Mouse (Mus musculus) MEL (cell line): ENCODE results near the gene Mettl16. TPM values are rescaled to one million over a fixed set of nuclear protein-coding genes. Genes with fewer than 3 reads are reported as not detected.
A peak's percentile ranks its signal among the peaks of the same experiment; 100 is the strongest.

ENCODE experiments used
- DNase-seq: peaks from one replicate; pipeline ENCODE4 v3.0.0; 2011; ENCODE audit warnings: low read depth, low spot score
- H3K27ac ChIP-seq: 2 replicates; pipeline ENCODE4 v1.5.1; 2012; ENCODE audit warnings: low read depth, mild to moderate bottlenecking, control low read depth, low read length, moderate library complexity; ENCODE audit not compliant: control insufficient read depth
- H3K27me3 ChIP-seq, 2 experiments: fragments of 150-350 bp in 1 of 2; sonication (generic) in 1 of 2; 2 replicates each; pipeline ENCODE4 v1.6.1; 2012; ENCODE audit warnings: low read length in 2 of 2, mild to moderate bottlenecking in 2 of 2, improper control_type of control experiment in 1 of 2, moderate library complexity in 1 of 2; ENCODE audit not compliant: insufficient read depth in 2 of 2, control insufficient read depth in 1 of 2
- H3K36me3 ChIP-seq, 2 experiments: 2 replicates each; pipeline ENCODE4 v1.6.1; 2012 to 2014; ENCODE audit warnings: low read length in 2 of 2, improper control_type of control experiment in 1 of 2, inconsistent platforms in 1 of 2, mild to moderate bottlenecking in 1 of 2; ENCODE audit not compliant: insufficient read depth in 2 of 2, control insufficient read depth in 1 of 2
- H3K4me1 ChIP-seq, 2 experiments: fragments of 150-350 bp in 1 of 2; sonication (generic) in 1 of 2; 2 replicates each; pipeline ENCODE4 v1.6.1; 2012; ENCODE audit warnings: low read length in 2 of 2, improper control_type of control experiment in 1 of 2, mild to moderate bottlenecking in 1 of 2; ENCODE audit not compliant: insufficient read depth in 2 of 2, control insufficient read depth in 1 of 2
- H3K4me3 ChIP-seq, 2 experiments: fragments of 150-350 bp in 1 of 2; sonication (generic) in 1 of 2; 2 replicates each; pipeline ENCODE4 v1.5.1; 2012; ENCODE audit warnings: low read depth in 2 of 2, low read length in 2 of 2, mild to moderate bottlenecking in 2 of 2, moderate library complexity in 2 of 2, control low read depth in 1 of 2, improper control_type of control experiment in 1 of 2; ENCODE audit not compliant: control insufficient read depth in 1 of 2, insufficient read depth in 1 of 2
- H3K79me2 ChIP-seq: 2 replicates; pipeline ENCODE4 v1.6.1; 2012; ENCODE audit warnings: mild to moderate bottlenecking, low read length, moderate library complexity; ENCODE audit not compliant: control insufficient read depth, poor library complexity, insufficient read depth
- H3K9ac ChIP-seq: 2 replicates; pipeline ENCODE4 v1.6.1; 2012; ENCODE audit warnings: low read depth, mild to moderate bottlenecking, control low read depth, low read length, moderate library complexity; ENCODE audit not compliant: control insufficient read depth, poor library complexity, severe bottlenecking
- H3K9me3 ChIP-seq: fragments of 150-350 bp; sonication (generic); replicated peaks from 2 replicates; pipeline ENCODE4 v1.6.1; 2012; ENCODE audit warnings: mild to moderate bottlenecking, low read length, improper control_type of control experiment, moderate library complexity; ENCODE audit not compliant: insufficient read depth
- CHD1 ChIP-seq: IDR thresholded peaks from 2 replicates; pipeline ENCODE4 v1.6.1; 2012; ENCODE audit warnings: low read depth, mild to moderate bottlenecking, inconsistent platforms, low read length, improper control_type of control experiment
- CHD2 ChIP-seq: IDR thresholded peaks from 2 replicates; pipeline ENCODE4 v1.6.1; 2011; ENCODE audit warnings: low read length, improper control_type of control experiment
- CTCF ChIP-seq, 3 experiments: IDR thresholded peaks in 2 of 3; conservative IDR thresholded peaks in 1 of 3; 2 replicates each; pipeline ENCODE4 v1.5.1; 2011 to 2012; ENCODE audit warnings: low read length in 3 of 3, low read depth in 2 of 3, mild to moderate bottlenecking in 2 of 3, improper control_type of control experiment in 1 of 3, inconsistent platforms in 1 of 3, mixed read lengths in 1 of 3, moderate library complexity in 1 of 3; ENCODE audit not compliant: control insufficient read depth in 1 of 3, insufficient read depth in 1 of 3, poor library complexity in 1 of 3, severe bottlenecking in 1 of 3
- EP300 ChIP-seq, 2 experiments: IDR thresholded peaks; 2 replicates each; pipeline ENCODE4 v1.6.1; 2011; ENCODE audit warnings: improper control_type of control experiment in 2 of 2, low read length in 2 of 2, low read depth in 1 of 2, mild to moderate bottlenecking in 1 of 2
- ETS1 ChIP-seq: IDR thresholded peaks from 2 replicates; pipeline ENCODE4 v1.6.1; 2012; ENCODE audit warnings: low read depth, mild to moderate bottlenecking, inconsistent platforms, low read length, improper control_type of control experiment, moderate library complexity
- GATA1 ChIP-seq: IDR thresholded peaks from 2 replicates; pipeline ENCODE4 v1.6.1; 2011; ENCODE audit warnings: low read depth, low read length, improper control_type of control experiment
- JUND ChIP-seq: IDR thresholded peaks from 2 replicates; pipeline ENCODE4 v1.6.1; 2011; ENCODE audit warnings: low read depth, mild to moderate bottlenecking, improper control_type of control experiment, low read length
- KAT2A ChIP-seq: conservative IDR thresholded peaks from 2 replicates; pipeline ENCODE4 v1.6.1; 2012; ENCODE audit warnings: low read depth, low read length, improper control_type of control experiment, inconsistent platforms
- MAFK ChIP-seq: IDR thresholded peaks from 2 replicates; pipeline ENCODE4 v1.6.1; 2011; ENCODE audit warnings: low read depth, mild to moderate bottlenecking, low read length, improper control_type of control experiment, borderline replicate concordance
- MAX ChIP-seq: IDR thresholded peaks from 2 replicates; pipeline ENCODE4 v1.6.1; 2011; ENCODE audit warnings: low read length, improper control_type of control experiment
- NELFE ChIP-seq: IDR thresholded peaks from 2 replicates; pipeline ENCODE4 v1.6.1; 2011; ENCODE audit warnings: low read depth, low read length, improper control_type of control experiment
- NRF1 ChIP-seq: IDR thresholded peaks from 2 replicates; pipeline ENCODE4 v1.6.1; 2014; ENCODE audit warnings: low read depth, mild to moderate bottlenecking, inconsistent platforms, low read length, improper control_type of control experiment, moderate library complexity; ENCODE audit not compliant: poor library complexity, insufficient read depth, severe bottlenecking
- POLR2A ChIP-seq, 2 experiments: IDR thresholded peaks; 2 replicates each; pipeline ENCODE4 v1.6.1; 2011 to 2012; ENCODE audit warnings: low read length in 2 of 2, mild to moderate bottlenecking in 2 of 2, control low read depth in 1 of 2, improper control_type of control experiment in 1 of 2, low read depth in 1 of 2, moderate library complexity in 1 of 2; ENCODE audit not compliant: control insufficient read depth in 1 of 2, insufficient read depth in 1 of 2, poor library complexity in 1 of 2
- POLR2AphosphoS2 ChIP-seq: IDR thresholded peaks from 2 replicates; pipeline ENCODE4 v1.6.1; 2011; ENCODE audit warnings: low read length, improper control_type of control experiment
- POLR2AphosphoS5 ChIP-seq: IDR thresholded peaks from 2 replicates; pipeline ENCODE4 v1.6.1; 2012; ENCODE audit warnings: low read depth, borderline replicate concordance, mild to moderate bottlenecking, inconsistent platforms, low read length, moderate library complexity, mixed read lengths
- SIN3A ChIP-seq: IDR thresholded peaks from 2 replicates; pipeline ENCODE4 v1.6.1; 2012; ENCODE audit warnings: low read length, improper control_type of control experiment, inconsistent platforms
- TAL1 ChIP-seq: IDR thresholded peaks from 2 replicates; pipeline ENCODE4 v1.6.1; 2012; ENCODE audit warnings: mild to moderate bottlenecking, inconsistent platforms, low read length, moderate library complexity, mixed read lengths
- TBP ChIP-seq: IDR thresholded peaks from 2 replicates; pipeline ENCODE4 v1.8.0; 2011; ENCODE audit warnings: low read depth, low read length, improper control_type of control experiment
- USF1 ChIP-seq: IDR thresholded peaks from 2 replicates; pipeline ENCODE4 v1.6.1; 2014; ENCODE audit warnings: low read depth, mild to moderate bottlenecking, inconsistent platforms, low read length, improper control_type of control experiment, moderate library complexity
- USF2 ChIP-seq, 2 experiments: IDR thresholded peaks; 2 replicates each; pipeline ENCODE4 v1.6.1; 2011 to 2012; ENCODE audit warnings: improper control_type of control experiment in 2 of 2, low read length in 2 of 2, borderline replicate concordance in 1 of 2, inconsistent platforms in 1 of 2, low read depth in 1 of 2, mild to moderate bottlenecking in 1 of 2; ENCODE audit not compliant: insufficient read depth in 1 of 2
- ZMIZ1 ChIP-seq: IDR thresholded peaks from 2 replicates; pipeline ENCODE4 v1.6.1; 2012; ENCODE audit warnings: low read depth, mild to moderate bottlenecking, inconsistent platforms, low read length, improper control_type of control experiment, moderate library complexity
- ZNF384 ChIP-seq: IDR thresholded peaks from 2 replicates; pipeline ENCODE4 v1.6.1; 2012; ENCODE audit warnings: low read depth, mild to moderate bottlenecking, inconsistent platforms, low read length, improper control_type of control experiment
- polyA plus RNA-seq, 2 experiments: library from polyadenylated mRNA; stranded (reverse) in 1 of 2; unstranded in 1 of 2; fragments of >175 nt in 1 of 2; fragments of >200 nt in 1 of 2; gene quantifications; 2 replicates each; pipeline versions ENCODE4 v1.2.1 to v1.2.4; 2012; ENCODE audit warnings: low replicate concordance in 2 of 2, low read depth in 1 of 2; ENCODE audit not compliant: insufficient read length in 2 of 2, insufficient read depth in 1 of 2, missing spikeins in 1 of 2
- total RNA-seq: library from RNA; depleted of rRNA; stranded (reverse); fragments of 300-350 nt; gene quantifications from 2 replicates; pipeline ENCODE4 v1.2.3, GENCODE M21; 2012

The Mettl16 gene
- total and polyA plus RNA-seq, 3 experiments, result 76.3 to 116 TPM; not detected in 1

- Histone ChIP-seq H3K4me1 (peaks cover 14 to 22% of the 10 kb centered on the region in 2 experiments), H3K9me3 (no peaks in the 10 kb centered on the region), H3K27me3 (no peaks in the 10 kb centered on the region), H3K9ac (no peak overlapping the region; the same call in 1 of the 2 replicates), H3K79me2 (peaks cover 66% of the 10 kb centered on the region), H3K27ac (no peak overlapping the region), H3K4me3 (peak overlapping the region in 1 of 2 experiments; percentile 99; a peak in 2 of 4 replicates), H3K36me3 (peaks cover 4 to 39% of the 10 kb centered on the region in 2 experiments; a peak in 3 of 4 replicates)
- TF ChIP-seq CTCF (IDR thresholded peaks at IDR 0.05 in 2 of 3, conservative IDR thresholded peaks at IDR 0.05 in 1 of 3; ENCODE audit: control insufficient read depth in 1 of 3, insufficient read depth in 1 of 3, low read depth in 2 of 3, low read length in 3 of 3, poor library complexity in 1 of 3, severe bottlenecking in 1 of 3) (no peak), NRF1 (no peak), KAT2A (no peak), CHD2 (no peak), EP300 (IDR thresholded peaks at IDR 0.05; ENCODE audit: low read depth in 1 of 2, low read length in 2 of 2) (no peak), MAX (no peak), CHD1 (no peak), JUND (no peak), USF1 (no peak), ETS1 (no peak), POLR2AphosphoS2 (no peak), TAL1 (no peak), USF2 (IDR thresholded peaks at IDR 0.05; ENCODE audit: borderline replicate concordance in 1 of 2, insufficient read depth in 1 of 2, low read depth in 1 of 2, low read length in 2 of 2) (no peak), POLR2A (IDR thresholded peaks at IDR 0.05; ENCODE audit: control insufficient read depth in 1 of 2, insufficient read depth in 1 of 2, low read depth in 1 of 2, low read length in 2 of 2, poor library complexity in 1 of 2) (no peak), POLR2AphosphoS5 (no peak), NELFE (no peak), TBP (no peak), MAFK (no peak), GATA1 (no peak)
- peak; percentile 20 for DNase-seq
Measured at GRCm38 (mm10) chr11:74721141-74721540, 49.5 kb upstream of the Mettl16 start.

- Histone ChIP-seq H3K9ac (peak overlapping the region; percentile 92), H3K4me1 (peaks cover 14 to 22% of the 10 kb centered on the region in 2 experiments), H3K27ac (no peak overlapping the region), H3K79me2 (peaks cover 58% of the 10 kb centered on the region), H3K4me3 (peak overlapping the region; percentile 42 to 99), H3K36me3 (peaks cover 4 to 37% of the 10 kb centered on the region in 2 experiments; a peak in 3 of 4 replicates), H3K27me3 (no peaks in the 10 kb centered on the region), H3K9me3 (no peaks in the 10 kb centered on the region)
- TF ChIP-seq ZNF384 (0 out of 2 replicates have a peak, but pooled peaks have one; percentile 15), SIN3A (peak; percentile 51; the same call in 1 of the 2 replicates), ZMIZ1 (no peak), CHD1 (0 out of 2 replicates have a peak, but pooled peaks have one; percentile 10)
- peak; percentile 46 for DNase-seq
Measured at GRCm38 (mm10) chr11:74721971-74722370, 48.7 kb upstream of the Mettl16 start.
